Mouse (Mus musculus) forebrain, embryonic 11.5 days (tissue): ENCODE measurements around the gene Ank. TPM values are rescaled to one million over a fixed set of nuclear protein-coding genes. Genes with fewer than 3 reads are reported as not detected.

ENCODE experiments used
- ATAC-seq: fragments of 200-750 bp; cut with Nextera tagmentation; replicated peaks from 2 replicates; pipeline ENCODE4 v1.8.0; 2017; ENCODE audit warnings: moderate TSS enrichment; ENCODE audit not compliant: low FRiP score
- DNase-seq: peaks from one replicate; pipeline ENCODE4 v3.0.0-alpha.2; 2017; ENCODE audit warnings: low spot score
- H3K27ac ChIP-seq: fragments of 300-500 bp; sonication (generic); 2 replicates; pipeline ENCODE4 v1.5.1; 2014; ENCODE audit warnings: low read depth, low read length
- H3K27me3 ChIP-seq: fragments of 300-500 bp; sonication (generic); 2 replicates; pipeline ENCODE4 v1.6.1; 2014; ENCODE audit warnings: mild to moderate bottlenecking, low read length, mixed read lengths; ENCODE audit not compliant: control insufficient read depth, insufficient read depth
- H3K36me3 ChIP-seq: fragments of 300-500 bp; sonication (generic); 2 replicates; pipeline ENCODE4 v1.6.1; 2014; ENCODE audit warnings: mild to moderate bottlenecking, low read length, moderate library complexity, mixed read lengths; ENCODE audit not compliant: control insufficient read depth, insufficient read depth
- H3K4me1 ChIP-seq: fragments of 300-500 bp; sonication (generic); replicated peaks from 2 replicates; pipeline ENCODE4 v1.6.1; 2014; ENCODE audit warnings: low read length, mixed read lengths; ENCODE audit not compliant: control insufficient read depth, insufficient read depth
- H3K4me2 ChIP-seq: fragments of 300-500 bp; sonication (generic); 2 replicates; pipeline ENCODE4 v1.6.1; 2014; ENCODE audit warnings: low read depth, mild to moderate bottlenecking, low read length, moderate library complexity, mixed read lengths; ENCODE audit not compliant: severe bottlenecking
- H3K4me3 ChIP-seq: fragments of 300-500 bp; sonication (generic); 2 replicates; pipeline ENCODE4 v1.5.1; 2014; ENCODE audit warnings: low read depth, low read length
- H3K9ac ChIP-seq: fragments of 300-500 bp; sonication (generic); 2 replicates; pipeline ENCODE4 v1.6.1; 2014; ENCODE audit warnings: low read length
- H3K9me3 ChIP-seq: fragments of 300-500 bp; sonication (generic); 2 replicates; pipeline ENCODE4 v1.6.1; 2016; ENCODE audit warnings: low read length, mixed read lengths; ENCODE audit not compliant: control insufficient read depth
- WGBS: fragments of 180-500 bp; shearing (Covaris S2); extraction: QIAGEN DNeasy Blood & Tissue Kit; methylation state at CpG from one replicate; pipeline ENCODE4 v1.1.7; 2014; 5-methylcytosine and 5-hydroxymethylcytosine counted together
- polyA plus RNA-seq: library from polyadenylated mRNA; unstranded; fragments of >200 nt; fragmentation: Nextera tagmentation; extraction: Ambion mirVana; gene quantifications from 2 replicates; pipeline ENCODE4 v1.2.1, GENCODE M21; 2014

Gene Ank
- polyA plus RNA-seq, 1 experiment from 2014 or later, result 6.8 TPM

GRCm38 (mm10) chr15:27548110-27548509, 81.6 kb downstream of the Ank start:
- H3K4me1 ChIP-seq, result no peaks in the 10 kb centered on the region
- ATAC-seq (no peak), DNase-seq (no peak)
- no peaks in the 10 kb centered on the region for H3K9me3 ChIP-seq
- no peak overlapping the region for H3K27ac ChIP-seq
- WGBS, result 97% methylated on average over 6 of the region's 6 CpGs
- no peak overlapping the region for H3K9ac ChIP-seq
- no peak overlapping the region for H3K4me3 ChIP-seq
- H3K4me2 ChIP-seq, result no peak overlapping the region
- H3K27me3 ChIP-seq, result no peaks in the 10 kb centered on the region
- H3K36me3 ChIP-seq, result no peaks in the 10 kb centered on the region

- Histone ChIP-seq H3K4me1 (no peaks in the 10 kb centered on the region), H3K4me2 (no peak overlapping the region)
- ATAC-seq, result no peak
Measured at GRCm38 (mm10) chr15:27549071-27549470, 82.6 kb downstream of the Ank start.

GRCm38 (mm10) chr15:27549878-27550277, 83.4 kb downstream of the Ank start:
- Histone ChIP-seq H3K27ac (no peak overlapping the region), H3K36me3 (no peaks in the 10 kb centered on the region; the same call in 1 of the 2 replicates), H3K9me3 (no peaks in the 10 kb centered on the region), H3K4me2 (no peak overlapping the region), H3K9ac (no peak overlapping the region), H3K4me1 (no peaks in the 10 kb centered on the region), H3K4me3 (no peak overlapping the region), H3K27me3 (no peaks in the 10 kb centered on the region)
- ATAC-seq (no peak), DNase-seq (no peak)
- WGBS, result 85% methylated on average over 7 of the region's 7 CpGs

More at GRCm38 (mm10) chr15:27549071-27549470, 82.6 kb downstream of the Ank start:
- Histone ChIP-seq H3K9me3 (no peaks in the 10 kb centered on the region), H3K9ac (no peak overlapping the region), H3K4me3 (no peak overlapping the region), H3K27me3 (no peaks in the 10 kb centered on the region), H3K36me3 (no peaks in the 10 kb centered on the region; the same call in 1 of the 2 replicates), H3K27ac (no peak overlapping the region)
- DNase-seq, result no peak
- 90% methylated on average over 10 of the region's 10 CpGs for WGBS

GRCm38 (mm10) chr15:27550358-27550992, 84.0 kb downstream of the Ank start:
- H3K27ac ChIP-seq, result no peak overlapping the region
- no peaks in the 10 kb centered on the region; the same call in 1 of the 2 replicates for H3K36me3 ChIP-seq
- no peaks in the 10 kb centered on the region for H3K27me3 ChIP-seq
- no peak overlapping the region for H3K4me2 ChIP-seq
- no peaks in the 10 kb centered on the region for H3K4me1 ChIP-seq
- no peaks in the 10 kb centered on the region for H3K9me3 ChIP-seq
- no peak overlapping the region for H3K9ac ChIP-seq
- ATAC-seq (no peak), DNase-seq (no peak)
- H3K4me3 ChIP-seq, result no peak overlapping the region
- 76% methylated on average over 9 of the region's 9 CpGs for WGBS

- H3K9ac ChIP-seq, result no peak overlapping the region
- no peak overlapping the region for H3K4me3 ChIP-seq
- H3K4me2 ChIP-seq, result no peak overlapping the region
- no peaks in the 10 kb centered on the region for H3K4me1 ChIP-seq
- H3K27me3 ChIP-seq, result no peaks in the 10 kb centered on the region
- H3K27ac ChIP-seq, result no peak overlapping the region
- WGBS, result 88% methylated on average over 19 of the region's 19 CpGs
- ATAC-seq, result no peak
- H3K9me3 ChIP-seq, result no peaks in the 10 kb centered on the region
- H3K36me3 ChIP-seq, result no peaks in the 10 kb centered on the region; the same call in 1 of the 2 replicates
- DNase-seq, result no peak
Measured at GRCm38 (mm10) chr15:27551117-27552114, 84.9 kb downstream of the Ank start.

GRCm38 (mm10) chr15:27552129-27552700, 85.7 kb downstream of the Ank start:
- no peak overlapping the region for H3K9ac ChIP-seq
- no peak overlapping the region for H3K4me2 ChIP-seq
- no peaks in the 10 kb centered on the region for H3K27me3 ChIP-seq
- H3K27ac ChIP-seq, result no peak overlapping the region
- H3K36me3 ChIP-seq, result no peaks in the 10 kb centered on the region; the same call in 1 of the 2 replicates
- H3K4me3 ChIP-seq, result no peak overlapping the region
- WGBS, result 89% methylated on average over 10 of the region's 10 CpGs
- H3K4me1 ChIP-seq, result no peaks in the 10 kb centered on the region
- no peak for DNase-seq
- no peak for ATAC-seq
- no peaks in the 10 kb centered on the region for H3K9me3 ChIP-seq

GRCm38 (mm10) chr15:27553554-27553953, 87.1 kb downstream of the Ank start:
- H3K9ac ChIP-seq, result no peak overlapping the region
- ATAC-seq (no peak), DNase-seq (no peak)
- H3K9me3 ChIP-seq, result no peaks in the 10 kb centered on the region
- H3K27me3 ChIP-seq, result no peaks in the 10 kb centered on the region
- H3K4me3 ChIP-seq, result no peak overlapping the region
- WGBS, result 95% methylated on average over 5 of the region's 5 CpGs
- peaks cover 2% of the 10 kb centered on the region; the same call in 1 of the 2 replicates for H3K4me1 ChIP-seq
- no peak overlapping the region for H3K4me2 ChIP-seq
- no peak overlapping the region for H3K27ac ChIP-seq
- H3K36me3 ChIP-seq, result no peaks in the 10 kb centered on the region; the same call in 1 of the 2 replicates

- Histone ChIP-seq H3K4me3 (no peak overlapping the region), H3K36me3 (no peaks in the 10 kb centered on the region; the same call in 1 of the 2 replicates), H3K4me2 (no peak overlapping the region), H3K4me1 (peaks cover 7% of the 10 kb centered on the region; the same call in 1 of the 2 replicates), H3K27me3 (no peaks in the 10 kb centered on the region), H3K9ac (peak overlapping the region; percentile 37; the same call in 1 of the 2 replicates), H3K9me3 (no peaks in the 10 kb centered on the region), H3K27ac (no peak overlapping the region)
- DNase-seq (no peak), ATAC-seq (no peak)
- WGBS, result 42% methylated on average over 16 of the region's 16 CpGs
Measured at GRCm38 (mm10) chr15:27558456-27559147, 92.1 kb downstream of the Ank start.
